Mouse (Mus musculus): Measurements from ENCODE around the gene Dcp1a.

The Dcp1a gene

DNA sequence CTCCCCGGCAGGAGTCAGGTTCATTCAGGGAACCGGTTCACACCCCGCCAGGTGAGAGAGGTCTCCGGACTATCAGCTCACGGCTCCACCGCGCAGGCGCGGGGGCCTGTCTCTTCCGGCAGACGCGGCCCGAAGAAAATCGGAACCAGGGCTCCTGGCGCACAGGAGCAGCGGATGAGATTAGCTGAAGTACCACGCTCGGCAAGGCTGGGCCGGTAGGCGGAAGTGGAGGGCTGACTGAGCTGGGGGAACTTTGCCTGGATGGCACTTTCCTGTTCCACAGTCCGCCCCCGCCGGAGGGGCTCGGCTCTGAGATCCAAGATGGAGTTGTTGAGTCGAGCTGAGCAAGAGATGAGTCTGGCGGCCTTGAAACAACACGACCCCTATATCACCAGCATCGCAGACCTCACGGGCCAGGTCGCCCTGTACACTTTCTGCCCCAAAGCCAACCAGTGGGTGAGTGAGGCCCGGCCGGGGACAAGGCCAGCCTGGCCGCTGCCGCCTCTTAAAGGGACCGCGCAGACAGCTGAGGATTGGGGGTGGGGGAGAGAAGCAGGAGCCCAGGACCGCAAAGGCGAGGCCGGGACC, at the start of gene Dcp1a:
Dcp1a (plus strand) TSS at position 175 of the 588 bp plus-strand sequence.
- DNase-seq (ENCODE audit: low read depth), result peak; percentile 95

DNA sequence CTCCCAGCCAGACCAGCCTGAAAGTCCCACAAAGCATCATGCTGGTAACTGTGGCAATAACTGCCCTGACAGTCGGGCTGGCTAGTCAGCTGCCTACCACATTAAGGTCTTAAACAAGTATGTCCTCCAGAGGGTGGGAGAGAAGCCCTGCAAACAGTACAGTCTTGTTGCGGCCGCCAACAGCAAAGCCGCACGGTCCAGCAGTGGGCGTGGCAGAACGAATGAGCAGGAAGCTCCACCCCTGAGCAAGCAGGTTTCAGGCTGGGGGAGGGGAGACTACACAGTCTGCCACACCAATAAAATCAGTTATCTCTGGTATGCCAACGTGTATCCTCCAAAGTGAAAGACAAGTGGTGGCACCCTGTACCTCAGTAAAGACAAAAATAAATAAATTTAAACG, 49.7 kb upstream of the Dcp1a start:
- no peak for DNase-seq (ENCODE audit: low read depth)

DNA sequence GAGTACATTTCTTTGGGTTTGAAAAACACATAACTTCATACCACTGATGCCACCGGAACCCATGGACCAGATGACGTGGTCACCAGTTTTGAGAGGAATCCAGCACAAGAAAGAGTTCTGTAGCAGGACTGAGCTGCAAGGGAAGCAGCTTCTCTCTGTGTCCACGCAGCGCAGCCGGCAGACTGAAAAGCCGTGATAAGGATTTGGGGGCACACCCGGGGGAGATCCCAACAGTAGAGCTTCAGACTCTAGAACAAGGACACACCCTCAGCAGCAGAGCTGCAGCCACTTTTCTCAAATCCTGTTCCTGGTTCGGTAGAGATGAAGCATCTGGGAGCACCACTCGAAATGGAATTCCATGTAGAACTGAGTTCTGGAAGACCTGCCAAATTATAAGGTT, 49.3 kb upstream of the Dcp1a start:
- no peak for DNase-seq (ENCODE audit: low read depth)

DNA sequence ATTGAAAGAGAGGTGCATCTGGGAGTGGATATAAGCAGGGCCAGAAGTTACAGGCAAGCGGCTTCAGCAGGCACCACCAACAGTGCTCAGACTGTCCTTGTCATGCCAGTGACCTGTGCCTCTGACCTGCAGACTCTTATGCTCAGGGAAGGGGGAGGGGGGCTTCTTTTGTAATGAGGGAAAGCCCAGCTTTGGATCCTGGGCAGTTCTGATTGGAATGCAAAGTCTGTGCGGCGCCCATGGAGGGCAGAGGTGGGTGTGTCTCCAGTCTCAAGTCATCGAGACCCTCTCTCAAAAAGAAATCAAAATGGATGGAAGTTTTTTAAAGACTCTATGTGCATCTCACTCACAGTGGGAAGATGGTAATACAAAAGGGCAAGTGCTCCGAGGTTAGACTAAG, 48.9 kb upstream of the Dcp1a start:
- no peak for DNase-seq (ENCODE audit: low read depth)

DNA sequence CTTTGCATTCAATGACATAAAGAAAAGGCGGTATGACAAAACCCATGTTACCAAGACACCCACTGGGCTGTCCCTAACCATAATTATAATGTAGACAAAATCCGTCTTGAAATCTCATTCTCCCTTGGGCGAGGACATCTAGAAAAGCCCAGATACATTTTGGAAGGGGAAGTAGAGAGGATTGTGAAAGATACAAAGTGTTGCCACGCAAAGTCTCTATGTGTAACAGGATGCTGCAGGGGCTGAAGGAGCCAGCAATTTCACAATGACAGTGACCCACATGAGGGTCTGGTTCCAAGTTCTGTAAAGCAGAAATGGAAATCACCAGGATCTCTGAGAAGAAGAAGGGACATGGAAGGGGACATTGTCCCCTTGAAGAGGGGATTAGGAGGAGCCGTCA, 44.0 kb upstream of the Dcp1a start:
- DNase-seq (ENCODE audit: low read depth), result no peak

DNA sequence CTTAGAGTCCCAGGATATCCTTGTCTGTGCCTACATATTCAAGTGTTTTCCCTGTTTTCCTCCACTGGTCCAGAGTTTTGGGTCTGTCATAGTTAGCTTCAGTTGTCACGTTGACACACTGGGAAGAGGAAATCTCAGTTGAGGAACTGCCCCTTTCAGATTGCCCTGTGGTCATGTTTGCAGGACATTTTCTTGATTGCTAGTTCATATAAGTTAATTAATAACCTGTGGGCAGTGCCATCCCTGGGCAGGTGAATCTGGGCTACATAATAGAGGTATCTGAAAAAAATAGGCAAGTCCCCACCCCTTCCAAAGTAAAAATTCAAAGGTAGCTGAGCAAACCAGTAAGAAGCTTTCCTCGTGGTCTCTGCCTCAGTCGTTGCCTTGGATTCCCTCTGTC, 39.4 kb upstream of the Dcp1a start:
- no peak for DNase-seq (ENCODE audit: low read depth)

DNA sequence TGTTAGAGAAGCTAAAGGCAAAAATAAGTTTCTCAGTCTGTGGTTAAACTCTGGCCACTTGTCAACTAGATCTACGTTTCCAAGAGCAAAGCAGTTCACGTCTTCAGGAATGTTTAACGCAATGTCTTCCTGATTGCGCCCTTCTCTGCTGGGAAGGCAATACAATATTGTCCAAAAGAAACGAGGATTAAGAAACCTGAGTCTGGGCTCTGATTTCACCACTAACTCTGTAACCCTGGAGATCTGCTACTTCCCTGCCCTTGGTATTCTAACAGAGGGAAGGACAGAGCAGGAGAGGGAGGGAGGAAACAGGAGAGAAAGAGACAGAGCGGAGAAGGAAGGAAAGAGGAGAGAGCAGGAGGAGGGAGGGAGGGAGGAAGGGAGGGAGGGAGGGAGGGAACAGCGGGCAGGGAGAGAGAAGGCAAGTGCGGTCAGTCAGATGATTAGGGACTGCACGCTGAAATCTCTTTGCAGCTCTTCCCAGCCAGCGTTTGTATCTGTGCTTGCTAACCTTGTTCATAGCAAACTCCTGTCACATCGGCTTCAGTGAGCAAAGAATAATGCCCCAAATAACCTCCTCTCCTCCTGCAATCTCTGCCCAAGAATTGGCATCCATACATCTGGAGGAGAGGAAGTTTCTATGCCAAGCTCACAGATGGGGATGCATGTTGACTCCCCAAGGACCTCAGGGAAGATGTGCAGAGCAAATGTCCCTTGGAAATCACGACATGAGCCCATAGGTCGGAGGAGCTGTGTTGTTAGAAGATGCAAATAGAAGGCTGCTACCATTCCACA, 23.3 kb upstream of the Dcp1a start:
- DNase-seq (ENCODE audit: low read depth), result no peak

DNA sequence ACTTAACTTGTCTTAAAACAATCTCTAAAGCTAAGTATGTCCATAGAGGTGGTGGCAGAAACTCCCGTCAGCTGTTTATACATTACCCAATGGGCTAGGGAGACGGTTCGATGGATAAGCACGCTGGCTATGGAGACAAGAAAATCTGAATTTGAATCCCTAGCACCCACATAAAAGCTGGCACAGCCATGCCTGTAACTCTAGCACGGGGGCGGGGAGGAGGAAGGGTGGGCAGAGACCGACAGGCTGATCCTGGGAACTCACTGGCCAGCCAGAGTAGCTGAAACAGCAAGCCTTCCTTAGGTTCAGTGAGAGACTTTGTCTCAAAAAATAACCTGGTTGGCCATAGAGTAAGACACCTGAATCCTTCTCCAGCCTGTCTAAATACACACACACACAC, 21.9 kb upstream of the Dcp1a start:
- no peak for DNase-seq (ENCODE audit: low read depth)

DNA sequence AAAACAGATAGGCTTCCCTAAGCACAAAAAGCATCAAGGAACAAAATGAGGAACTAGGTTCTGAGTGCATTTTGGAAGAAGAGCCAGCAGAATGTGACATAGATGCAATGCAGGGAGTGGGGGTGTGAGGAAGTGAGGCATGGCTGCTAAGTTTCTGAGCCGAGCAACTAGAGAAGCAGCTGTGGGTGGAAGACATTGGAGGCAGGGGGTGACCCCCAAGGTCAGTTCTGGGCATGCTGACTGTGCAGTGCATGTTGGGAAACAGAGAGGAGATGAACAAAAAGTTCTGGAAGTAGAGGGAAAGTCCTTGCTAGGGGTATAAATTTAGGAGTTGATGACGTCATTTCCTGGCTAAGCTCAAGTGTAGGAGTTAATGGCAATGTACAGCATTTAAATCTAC, 21.4 kb upstream of the Dcp1a start:
- DNase-seq (ENCODE audit: low read depth), result no peak

DNA sequence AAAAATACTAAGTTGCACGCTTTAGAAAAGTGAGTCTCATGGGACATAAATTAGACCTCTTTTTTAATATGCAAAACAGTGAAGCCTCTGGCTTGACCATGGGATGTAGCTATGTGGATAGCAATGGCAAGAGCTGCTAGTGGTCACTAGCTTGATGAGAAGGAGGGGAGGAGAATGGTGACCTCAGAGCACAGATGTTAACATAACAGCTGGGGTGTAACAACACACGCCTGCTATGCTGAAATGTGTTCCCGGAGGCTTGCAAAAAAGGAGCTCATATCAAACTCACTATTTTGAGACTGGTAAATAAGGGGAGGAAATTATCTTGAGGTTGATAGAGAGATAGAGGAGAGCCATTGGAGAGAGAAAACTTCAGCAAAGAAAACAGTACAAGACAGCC, 20.5 kb upstream of the Dcp1a start:
- DNase-seq (ENCODE audit: low read depth), result no peak

DNA sequence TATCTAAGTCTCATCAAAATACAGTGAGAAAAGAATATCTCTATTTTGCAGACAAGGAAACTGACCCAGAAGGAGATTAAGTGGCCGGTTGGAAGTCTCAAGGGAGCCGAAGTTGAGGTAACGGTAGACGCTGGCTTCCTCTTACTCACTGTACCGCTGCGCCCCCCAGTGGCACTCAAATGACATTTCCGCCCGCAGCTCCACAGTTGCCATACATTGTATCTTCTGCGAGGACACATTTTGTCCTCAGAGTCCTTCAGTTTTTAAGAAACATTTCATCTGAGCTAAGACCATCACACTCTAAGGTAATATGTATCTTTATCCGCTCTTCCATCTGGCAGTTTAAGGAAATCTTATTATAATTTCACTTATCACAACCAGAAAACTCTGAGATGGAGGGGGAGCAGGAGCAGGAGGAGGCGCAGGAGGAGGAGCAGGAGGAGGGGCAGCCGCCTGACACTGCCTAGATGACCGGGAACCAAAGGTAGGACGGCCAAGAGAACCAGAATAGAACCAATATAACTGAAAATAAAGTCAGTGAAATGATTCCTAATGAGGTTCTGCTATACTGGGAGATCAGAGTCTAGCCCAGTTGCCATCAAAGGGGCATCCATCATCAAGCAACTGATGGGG, 19.3 kb upstream of the Dcp1a start:
- DNase-seq (ENCODE audit: low read depth), result peak; percentile 59

DNA sequence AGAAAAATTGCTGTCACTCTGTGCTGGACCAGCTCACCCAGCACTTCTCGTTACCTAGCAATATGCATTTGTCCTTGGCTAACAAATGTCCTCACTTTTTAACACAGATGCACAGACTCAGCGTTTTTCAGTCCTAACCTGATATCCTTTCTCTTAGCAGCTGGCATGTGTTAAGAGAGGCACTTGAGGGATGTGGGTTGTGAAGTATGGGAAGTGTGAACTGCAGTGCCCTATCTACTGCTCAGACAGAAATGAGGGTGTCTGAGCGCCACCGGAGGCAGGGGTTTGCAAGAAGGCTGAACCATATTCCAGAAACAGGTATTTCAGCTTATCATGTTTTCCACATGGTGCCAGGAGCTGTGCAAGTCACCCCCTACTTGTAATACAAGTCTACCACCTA, 16.0 kb upstream of the Dcp1a start:
- no peak for DNase-seq (ENCODE audit: low read depth)

DNA sequence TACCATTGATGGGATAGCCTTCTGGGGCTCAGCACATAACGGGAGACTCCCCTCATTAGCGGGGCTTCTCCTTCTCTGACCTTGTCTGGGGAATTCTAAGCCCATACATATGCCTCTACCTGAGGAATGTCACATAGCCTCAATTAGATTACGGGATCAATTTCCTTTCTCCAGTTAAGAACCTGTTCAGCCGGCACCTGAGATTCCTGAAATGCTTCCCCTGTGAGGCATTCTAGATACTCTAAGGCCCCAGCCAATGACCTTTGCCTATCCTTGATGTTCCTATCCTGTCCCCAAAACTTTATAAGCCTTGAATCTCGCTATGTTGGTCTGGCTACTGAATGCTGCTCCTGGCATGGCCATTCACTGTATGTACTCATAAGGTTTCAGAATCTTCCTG, 5.7 kb upstream of the Dcp1a start:
- DNase-seq (ENCODE audit: low read depth), result no peak

DNA sequence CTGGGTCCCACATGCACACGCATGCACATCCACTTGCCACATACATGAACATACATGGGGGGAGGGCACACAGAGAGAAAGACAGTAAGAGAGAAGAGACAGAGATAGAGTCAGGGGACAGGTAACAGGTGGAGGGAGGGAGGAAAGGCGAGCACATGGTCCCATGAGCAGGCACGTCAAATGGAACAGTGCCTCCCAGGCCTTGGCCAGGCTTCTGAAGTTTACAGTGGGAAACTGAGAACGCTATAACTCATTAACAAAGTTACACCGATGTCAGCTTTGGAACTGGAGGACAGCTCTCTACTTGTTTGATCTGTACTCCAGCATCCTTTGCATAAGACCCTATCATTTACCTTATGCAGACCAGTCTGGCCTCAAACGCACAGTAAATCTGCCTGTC, 4.9 kb upstream of the Dcp1a start:
- no peak for DNase-seq (ENCODE audit: low read depth)

DNA sequence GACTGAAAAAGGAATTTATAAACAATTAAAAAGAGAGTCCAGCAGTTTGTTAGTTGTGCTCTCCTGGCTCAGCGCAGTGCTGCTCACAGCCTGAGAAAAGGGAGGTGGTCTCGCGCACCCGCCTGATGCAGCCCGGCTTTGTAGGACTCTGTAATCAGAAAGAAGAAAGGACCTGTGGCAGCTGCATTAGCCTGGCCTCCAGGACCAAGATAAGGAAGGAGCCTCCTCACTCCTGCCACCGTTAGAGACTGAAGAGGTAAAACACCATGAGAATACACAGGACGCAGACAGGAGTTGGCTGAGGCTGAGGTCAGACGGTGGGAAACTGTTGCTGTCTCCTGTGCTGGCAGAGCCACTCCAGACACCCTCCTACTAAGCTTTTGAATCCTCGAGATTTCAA, 12.0 kb downstream of the Dcp1a start, which contains the start of gene Cacna1d:
Cacna1d (minus strand) TSS at position 114 of the 400 bp plus-strand sequence.
- DNase-seq (ENCODE audit: low read depth), result no peak

DNA sequence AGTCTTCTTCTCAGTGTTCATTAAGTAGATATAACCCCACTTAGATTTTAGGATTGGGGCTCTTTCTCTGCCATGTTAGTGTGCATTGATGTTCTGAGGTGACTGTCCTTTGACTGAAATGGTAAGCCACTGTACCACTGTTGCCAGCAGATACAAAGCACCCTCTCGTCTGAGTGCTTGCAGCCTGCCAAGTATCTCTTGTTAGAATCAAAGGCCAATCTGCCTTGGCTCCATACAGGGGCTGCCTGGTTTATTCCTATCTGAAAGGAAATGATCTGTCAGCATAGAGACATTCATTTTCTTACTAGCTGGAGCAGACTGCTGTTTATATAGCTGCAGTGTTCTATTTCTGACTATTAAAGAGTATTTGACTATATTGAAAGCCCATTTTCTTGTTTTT, 13.9 kb downstream of the Dcp1a start:
- no peak for DNase-seq (ENCODE audit: low read depth)

DNA sequence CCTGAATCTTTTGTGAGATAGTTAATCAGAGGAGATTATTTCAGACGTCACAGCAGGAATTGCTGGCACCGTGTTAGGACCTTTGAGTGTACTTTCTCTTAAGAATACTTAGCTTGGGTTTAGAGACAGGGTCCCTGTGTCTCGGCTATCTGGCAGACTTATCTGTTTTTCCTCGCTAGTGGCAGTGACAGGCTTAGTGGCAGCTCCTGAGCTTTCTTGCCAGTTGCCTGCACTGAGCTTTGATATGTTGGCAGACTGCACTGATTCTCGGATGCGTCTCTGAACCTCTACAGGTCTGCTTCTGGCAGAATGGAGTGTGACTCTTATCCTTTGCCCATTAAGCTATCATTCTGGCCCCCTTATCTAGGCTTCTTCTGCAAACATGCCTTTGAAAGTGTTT, 15.7 kb downstream of the Dcp1a start:
- no peak for DNase-seq (ENCODE audit: low read depth)

DNA sequence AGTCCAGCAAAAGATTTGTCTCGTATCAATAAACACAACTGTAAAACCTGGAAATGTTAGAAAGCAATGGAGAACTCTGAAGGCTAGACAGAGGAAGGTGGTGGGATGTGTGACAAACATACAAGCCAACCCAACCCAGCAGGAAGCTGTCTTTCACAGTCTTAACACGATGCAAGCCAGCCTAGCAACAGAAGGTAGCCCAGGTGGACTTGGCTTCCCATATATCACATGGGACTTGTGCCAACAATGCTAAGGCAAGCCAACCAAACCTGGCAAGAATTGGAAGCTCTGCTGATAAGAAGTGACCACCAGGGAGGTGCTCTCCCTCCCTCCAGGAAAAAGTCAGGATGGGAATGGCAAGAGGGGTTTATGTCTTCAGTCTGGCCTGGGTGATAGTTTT, 18.9 kb downstream of the Dcp1a start:
- no peak for DNase-seq (ENCODE audit: low read depth)

DNA sequence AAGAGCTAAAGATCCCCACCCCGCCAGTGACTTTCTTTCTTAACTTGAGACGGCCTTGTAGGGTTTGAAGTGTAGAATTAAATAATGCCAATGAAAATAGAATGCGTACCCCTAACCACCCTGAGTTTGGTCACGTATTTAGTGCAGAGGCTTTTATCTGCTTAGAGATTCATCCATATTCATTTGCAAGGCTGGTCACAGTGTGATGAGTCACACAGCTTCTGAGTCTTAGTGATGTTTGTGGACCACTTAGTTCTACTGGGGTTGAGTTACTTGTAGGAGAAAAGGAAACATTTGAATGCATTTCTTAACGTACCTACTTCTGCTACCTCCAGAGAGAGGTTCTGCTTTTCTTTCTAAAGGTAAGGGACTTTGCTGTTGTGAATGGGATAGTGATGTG, 25.7 kb downstream of the Dcp1a start:
- no peak for DNase-seq (ENCODE audit: low read depth)

DNA sequence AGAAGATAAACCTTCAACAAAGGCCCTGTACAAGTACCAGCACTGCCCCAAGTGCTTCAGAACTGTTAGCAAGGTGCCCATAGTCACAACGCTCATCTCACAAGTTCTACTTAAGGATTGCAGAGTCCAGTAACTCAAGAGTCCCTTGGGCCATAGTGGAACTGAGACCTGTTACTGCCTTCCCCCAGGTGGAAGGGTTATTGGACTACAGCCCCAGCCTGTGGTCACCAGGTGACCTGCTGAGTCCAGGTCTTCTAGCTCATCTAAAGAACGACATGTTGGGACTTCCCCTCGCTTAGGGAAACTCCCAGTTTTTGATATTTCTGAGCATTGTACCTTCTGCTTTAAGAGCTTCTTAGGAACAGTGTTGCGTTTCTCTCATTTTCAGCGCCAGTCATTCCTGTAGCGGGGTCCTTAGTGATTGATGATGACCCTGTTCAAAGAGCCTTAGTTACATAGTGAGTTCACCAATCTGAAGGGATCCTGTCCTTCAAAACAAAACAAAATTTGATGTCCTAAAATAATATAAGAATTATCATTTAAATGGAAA, 31.0 kb downstream of the Dcp1a start:
- no peak for DNase-seq (ENCODE audit: low read depth)

DNA sequence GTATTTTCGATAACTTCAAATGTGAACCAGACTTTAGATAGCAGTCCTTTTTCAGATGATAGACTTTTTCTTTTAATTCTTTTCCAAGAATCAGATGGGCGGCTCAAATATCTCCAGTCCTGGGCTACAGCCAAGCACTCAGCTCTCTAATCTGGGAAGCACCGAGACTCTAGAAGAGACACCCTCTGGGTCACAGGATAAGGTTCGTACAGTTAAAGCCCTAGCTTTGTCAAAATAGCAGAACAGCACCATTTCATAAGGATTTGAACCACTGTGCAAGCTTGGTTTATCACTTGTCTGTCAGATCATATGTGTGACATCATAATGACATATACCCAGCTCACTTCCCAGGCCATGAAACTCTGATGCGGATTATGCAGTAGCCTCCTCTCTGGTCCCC, 33.6 kb downstream of the Dcp1a start:
- DNase-seq (ENCODE audit: low read depth), result peak; percentile 35

DNA sequence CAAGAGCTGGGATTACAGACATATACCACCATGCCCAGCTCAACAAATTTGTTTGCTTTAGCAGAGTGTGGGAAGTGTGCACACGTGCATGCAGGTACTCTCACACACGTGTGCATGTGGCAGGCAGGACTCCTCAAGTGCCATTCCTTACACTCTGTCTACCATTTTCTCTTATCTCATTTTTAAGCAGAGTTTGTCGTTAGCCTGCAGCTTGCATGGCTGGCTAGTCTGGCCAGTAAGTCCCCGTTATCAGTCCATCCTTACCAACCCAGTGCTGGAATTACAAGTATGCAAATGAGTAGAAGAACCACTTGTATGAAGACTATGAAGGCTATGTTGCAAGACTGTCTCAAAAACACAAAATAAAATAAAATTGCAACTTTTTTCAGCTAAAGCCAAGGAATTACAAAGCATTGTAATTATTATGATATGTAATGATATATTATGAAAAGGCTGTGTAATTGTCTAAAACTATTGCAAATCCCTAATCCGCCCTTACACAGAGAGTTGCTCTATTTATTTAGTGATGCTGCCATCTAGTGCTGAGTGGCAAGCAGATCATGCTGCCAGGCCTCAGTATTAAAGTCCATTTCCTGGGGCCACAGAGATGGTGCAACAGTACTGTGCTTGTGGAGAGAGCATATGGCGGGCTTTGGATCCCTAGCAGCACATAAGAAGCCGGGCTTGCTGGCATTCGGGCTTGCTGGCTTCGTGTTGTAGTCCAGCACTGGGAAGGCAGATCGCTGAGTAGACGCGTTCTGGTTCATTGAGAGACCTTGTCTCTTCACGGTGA, 36.8 kb downstream of the Dcp1a start:
- peak; percentile 34 for DNase-seq (ENCODE audit: low read depth)
